Mouse (Mus musculus): ENCODE measurements around the gene Zbtb34. TPM values are rescaled to one million over a fixed set of nuclear protein-coding genes. Genes with fewer than 3 reads are reported as not detected.

Gene Zbtb34
- total RNA-seq, 2 experiments from 2014 or later: 3.5 to 4.4 TPM

DNA sequence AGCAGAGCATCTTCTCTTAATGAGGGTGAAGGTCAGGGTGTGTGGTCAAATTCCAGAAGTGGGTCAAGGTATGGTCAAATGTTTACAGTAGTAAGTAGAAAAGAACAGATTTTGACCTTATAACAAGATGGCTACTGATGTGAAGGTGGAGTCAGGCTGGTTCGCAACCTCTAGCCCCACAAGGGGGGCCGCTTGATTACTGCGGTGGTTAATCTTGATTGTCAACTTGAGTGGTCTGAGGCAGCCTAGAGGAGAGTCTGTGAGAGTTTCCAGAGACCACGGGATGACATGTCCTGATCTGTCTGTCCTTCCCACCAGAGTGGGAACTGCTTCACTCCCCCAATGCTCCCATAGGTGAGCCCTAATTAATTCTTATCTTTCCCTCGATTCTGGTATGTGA lies 30.6 kb downstream of the Zbtb34 start:
- no peak for DNase-seq

DNA sequence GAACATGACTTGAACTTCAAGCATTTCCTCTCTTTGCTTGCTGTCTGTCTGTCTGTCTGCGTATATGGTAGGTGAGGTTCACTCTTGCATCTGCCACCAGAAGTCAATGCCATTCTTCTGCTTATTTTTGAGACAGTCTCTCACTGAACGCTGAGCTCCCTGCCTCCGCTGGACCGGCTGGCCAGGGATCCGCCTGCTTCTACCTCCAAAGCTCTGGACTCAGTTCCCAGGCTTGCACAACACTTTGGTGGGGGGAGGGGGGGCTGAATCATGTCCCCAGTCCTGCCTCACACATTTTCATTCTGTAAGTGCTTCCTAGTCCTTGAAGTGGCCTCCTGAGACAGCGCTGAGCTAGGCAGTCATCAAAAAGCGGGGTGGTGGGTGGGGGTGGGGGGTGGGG lies 32.0 kb downstream of the Zbtb34 start:
- no peak for DNase-seq

DNA sequence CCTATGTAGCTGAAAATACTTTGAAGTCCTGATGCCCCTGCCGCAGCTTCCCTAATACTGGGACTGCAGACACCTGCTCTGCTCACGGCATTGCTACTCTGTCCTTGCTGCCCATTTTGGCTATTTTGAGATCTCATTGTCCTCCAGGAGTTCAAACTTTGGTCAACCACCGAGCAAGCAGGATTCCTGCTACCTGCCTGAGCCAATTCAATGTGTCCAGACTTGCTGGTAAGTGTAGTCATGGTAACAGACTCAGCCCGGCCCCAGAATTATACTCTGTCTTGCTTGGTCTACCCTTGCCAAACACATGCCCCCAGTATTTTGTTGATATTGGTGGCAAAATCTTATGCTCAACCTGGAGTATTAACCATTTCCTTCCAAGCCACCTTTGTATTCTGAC lies 34.1 kb downstream of the Zbtb34 start:
- no peak for DNase-seq

DNA sequence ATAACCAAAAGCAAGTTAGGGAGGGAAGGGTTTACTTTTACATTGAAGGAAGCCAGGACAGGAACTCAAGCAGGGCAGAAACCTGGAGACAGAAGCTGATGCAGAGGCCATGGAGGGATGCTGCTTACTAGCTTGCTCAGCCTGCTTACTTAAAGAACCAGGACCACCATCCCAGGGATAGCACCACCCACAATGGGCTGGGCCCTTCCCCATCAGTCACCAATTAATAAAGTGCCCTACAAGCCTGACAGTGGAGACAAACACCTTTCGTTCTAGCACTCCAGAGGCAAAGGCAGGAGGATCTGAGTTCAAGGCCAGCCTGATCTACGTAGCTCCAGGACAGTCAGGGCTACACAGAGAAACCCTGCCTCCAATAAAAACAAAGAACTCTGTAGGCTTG lies 36.1 kb downstream of the Zbtb34 start:
- DNase-seq: no peak

- DNase-seq: no peak
These were observed 37.0 kb downstream of the Zbtb34 start for GRCm38 (mm10) chr2:33393951-33394635.

DNA sequence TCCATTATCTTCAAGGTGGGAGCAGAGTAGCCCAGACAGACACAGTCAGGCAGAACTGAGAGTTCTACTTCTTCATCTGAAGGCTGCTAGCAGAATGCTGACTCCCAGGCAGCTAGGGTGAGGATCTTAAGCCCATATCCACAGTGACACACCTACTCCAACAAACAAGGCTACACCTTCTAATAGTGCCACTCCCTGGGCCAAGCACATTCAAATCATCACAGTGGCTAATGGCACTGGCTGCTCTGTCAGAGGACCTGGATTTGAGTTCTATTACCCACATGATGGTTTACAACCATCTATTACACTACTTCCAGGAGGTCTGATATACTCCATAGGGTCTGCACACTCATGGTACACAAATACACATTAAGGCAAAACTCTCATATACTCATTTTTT lies 38.1 kb downstream of the Zbtb34 start:
- DNase-seq: no peak

DNA sequence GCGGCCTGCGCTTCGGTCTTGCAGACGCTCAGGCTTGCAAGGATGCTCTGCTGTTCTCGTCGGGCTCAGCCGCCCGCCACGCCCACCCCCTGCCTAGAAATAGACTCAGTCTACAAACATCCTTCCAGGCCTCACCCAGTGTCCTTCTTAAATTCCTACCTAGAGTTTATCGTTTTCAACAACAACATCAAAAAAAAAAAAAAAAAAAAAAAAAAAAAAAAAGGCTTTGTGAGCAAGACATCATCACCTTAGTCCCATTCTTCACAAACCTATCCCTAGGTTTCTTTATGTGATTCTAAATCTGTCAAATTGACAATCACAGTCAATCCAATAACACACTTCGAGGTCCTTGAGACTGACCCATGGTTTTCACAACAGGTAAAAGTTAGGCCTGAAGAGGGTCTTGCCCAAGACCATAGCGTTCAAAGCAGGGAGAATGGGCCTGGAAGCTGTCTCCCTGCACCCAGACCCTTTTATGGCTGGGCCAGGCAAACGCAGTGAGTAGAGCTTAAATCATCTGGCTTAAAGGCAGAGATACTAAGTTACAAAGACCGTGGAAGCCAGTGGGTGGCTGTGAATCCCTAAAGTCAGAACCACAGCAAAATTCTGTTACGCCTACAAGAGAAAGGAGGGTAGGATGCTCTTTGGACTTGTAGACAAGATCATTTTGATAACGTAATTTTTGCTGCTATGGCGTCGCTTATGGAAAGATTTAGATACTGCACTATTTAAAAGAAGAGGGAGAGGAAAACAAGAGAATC lies 59.3 kb downstream of the Zbtb34 start:
- DNase-seq: no peak

GRCm38 (mm10) chr2:33370777-33371647 lies 60.1 kb downstream of the Zbtb34 start, which contains the start of gene Ralgps1:
TSS of gene Ralgps1 (minus strand) at chr2:33371486.
- DNase-seq: peak; percentile 98

DNA sequence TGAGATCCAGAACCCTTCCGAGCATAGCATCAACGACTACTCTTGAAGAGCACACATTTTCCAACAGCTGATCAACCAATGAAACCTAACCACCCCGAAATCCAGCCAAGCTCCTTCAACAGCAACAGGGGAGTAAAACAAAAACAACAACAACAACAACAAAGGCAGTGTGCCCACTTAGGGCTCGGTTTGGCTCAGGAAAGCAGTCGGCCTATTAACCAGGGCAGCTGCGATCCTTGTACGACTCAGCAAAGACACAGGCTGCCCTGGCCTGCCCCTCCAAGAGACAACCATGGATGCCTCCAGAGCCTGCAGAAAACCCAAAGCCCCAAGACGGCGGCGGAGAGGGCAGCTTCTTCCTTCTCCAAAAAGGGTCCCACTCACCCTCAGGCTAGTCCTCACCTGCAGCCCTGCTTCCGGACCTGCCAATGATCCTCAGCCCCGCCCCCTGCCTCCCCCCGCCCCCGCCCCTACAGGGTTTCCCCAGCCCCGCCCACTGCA lies 60.8 kb downstream of the Zbtb34 start:
- DNase-seq: no peak

- DNase-seq: no peak
These were observed 61.7 kb downstream of the Zbtb34 start for GRCm38 (mm10) chr2:33369453-33369852.

- DNase-seq: no peak
These were observed 62.6 kb downstream of the Zbtb34 start for GRCm38 (mm10) chr2:33368486-33368885.

DNA sequence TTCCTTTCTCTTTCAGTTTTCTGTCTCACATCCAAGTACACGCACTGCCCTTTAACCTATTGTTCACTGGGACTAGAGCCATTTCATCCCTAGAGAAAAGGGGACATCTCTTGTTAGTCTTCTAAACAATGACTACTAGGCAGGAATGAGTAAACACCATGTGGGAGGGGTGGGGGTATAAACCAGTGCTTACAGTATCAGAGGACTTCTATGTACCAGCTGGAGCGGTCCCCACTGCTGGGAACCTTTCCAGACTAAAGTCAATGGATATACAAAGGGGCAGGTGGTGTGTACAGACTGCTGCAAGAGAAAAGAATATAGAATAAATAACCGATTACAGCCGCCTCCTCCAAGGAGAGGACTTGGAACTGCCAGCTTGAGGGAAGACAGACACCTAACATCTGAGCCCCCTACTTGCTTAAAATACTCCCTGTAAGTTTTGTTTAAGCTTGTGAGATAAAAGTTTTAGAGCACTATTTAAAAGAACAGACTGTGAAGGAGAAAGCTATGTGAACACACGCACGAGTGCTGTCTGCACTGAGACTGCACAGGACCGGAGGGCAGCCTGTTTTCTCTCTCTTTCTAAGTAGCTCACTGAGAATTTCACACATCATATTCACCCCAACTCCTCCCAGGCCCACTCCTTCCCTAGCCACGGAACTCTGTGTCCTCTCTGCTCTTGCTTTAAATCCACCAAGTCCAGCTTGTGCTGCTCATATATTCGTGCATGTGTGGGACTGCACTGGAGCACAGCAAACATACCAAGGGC lies 65.2 kb downstream of the Zbtb34 start:
- DNase-seq: no peak

DNA sequence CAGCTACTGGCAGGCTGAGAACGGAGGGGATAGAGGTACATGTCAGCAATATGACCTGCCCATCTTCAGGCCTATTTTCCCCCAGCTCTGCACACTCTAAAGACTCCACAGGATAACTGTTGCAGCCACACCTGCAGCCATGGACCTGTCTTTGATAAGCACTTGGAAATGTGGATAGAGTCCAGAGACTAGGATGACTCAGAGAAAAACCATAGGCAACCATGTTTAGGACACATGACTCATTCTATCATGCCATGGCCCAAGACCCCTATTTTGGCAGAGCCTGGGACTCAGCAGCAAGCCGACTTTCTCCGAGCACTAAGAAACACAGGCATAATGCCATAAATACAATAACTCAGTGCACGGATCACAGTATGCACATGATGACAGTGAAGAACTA lies 66.5 kb downstream of the Zbtb34 start:
- DNase-seq: no peak

- no peak for DNase-seq
These were observed 67.2 kb downstream of the Zbtb34 start for GRCm38 (mm10) chr2:33363890-33364289.

GRCm38 (mm10) chr2:33361139-33361716 lies 69.9 kb downstream of the Zbtb34 start:
- DNase-seq: no peak

DNA sequence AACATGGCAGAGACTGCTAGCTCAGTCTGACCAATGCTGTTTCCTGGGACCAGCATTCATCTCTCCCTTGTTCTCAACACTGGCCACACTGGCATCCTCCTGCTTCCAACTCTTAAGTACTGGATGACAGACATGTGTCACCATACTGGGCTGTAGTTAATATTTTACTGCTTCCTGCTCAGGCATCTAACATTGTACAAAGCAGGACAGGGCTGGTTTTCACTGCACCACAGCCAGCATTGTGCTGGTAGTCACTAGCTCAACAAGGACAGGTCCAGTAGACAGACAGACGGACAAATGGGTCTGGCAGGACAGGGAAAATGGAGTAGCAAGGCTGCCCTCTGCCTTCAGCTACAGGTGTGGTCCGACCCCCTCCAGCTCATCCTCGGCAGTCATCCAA lies 70.6 kb downstream of the Zbtb34 start:
- DNase-seq: no peak

DNA sequence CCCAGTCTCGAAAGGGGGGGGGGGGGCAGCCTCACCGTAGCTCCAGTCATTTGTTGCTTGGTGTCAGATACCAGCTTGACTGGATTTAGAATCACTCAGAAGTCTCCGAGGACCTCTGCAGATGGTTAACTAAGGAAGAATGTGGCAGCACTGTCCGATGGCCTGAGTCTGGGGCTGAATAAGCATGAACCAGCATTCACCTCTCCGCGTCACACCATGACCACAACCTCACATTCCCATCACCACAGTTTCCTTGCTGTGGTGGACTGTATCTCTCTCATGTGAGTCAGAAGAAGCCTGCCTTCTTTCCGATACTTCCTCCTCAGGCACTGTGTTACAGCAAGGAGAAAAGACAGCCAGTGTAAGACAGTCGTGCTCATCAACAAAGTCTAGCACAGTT lies 71.9 kb downstream of the Zbtb34 start:
- DNase-seq: no peak

DNA sequence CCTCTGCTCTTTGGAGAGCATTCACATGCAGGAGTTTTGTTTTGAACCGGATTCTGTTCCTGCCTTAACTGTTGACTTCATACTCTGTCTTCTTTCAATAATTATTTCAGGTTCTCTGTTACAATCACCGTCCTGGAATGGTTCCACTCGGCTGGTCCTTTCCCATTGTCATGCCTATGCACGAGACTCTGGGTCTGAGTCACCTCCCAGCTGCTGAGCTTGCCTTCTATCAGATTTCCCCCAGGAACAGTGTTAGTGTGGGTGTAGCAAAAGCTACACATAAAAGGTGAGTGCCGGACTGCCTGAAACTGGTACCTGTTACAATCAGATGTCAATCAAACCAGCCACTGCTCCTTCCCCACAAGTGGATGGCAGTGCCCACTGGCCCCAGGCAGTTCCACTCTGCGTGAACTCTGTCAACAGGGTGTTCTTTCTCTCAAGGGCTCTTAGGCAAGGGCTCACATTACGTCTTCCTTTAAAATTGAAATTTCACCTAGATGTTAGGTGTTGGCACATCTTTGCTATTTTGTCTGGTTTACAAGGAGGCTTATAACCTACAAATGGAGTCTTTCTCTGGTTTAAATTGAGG lies 73.8 kb downstream of the Zbtb34 start:
- no peak for DNase-seq
